Mouse (Mus musculus) forebrain, embryonic 14.5 days (tissue): Measurements from ENCODE around the gene Fut2. TPM values are rescaled to one million over a fixed set of nuclear protein-coding genes. Genes with fewer than 3 reads are reported as not detected.
A peak's percentile ranks its signal among the peaks of the same experiment; 100 is the strongest.
"Not testable (repeated sequence)": the region's sequence is repeated elsewhere in the genome, so short reads cannot be mapped to it uniquely, and the experiment has no call there.

Experiments used
- ATAC-seq: fragments of 200-750 bp; cut with Nextera tagmentation; 2 replicates; pipeline ENCODE4 v1.8.0; 2017; ENCODE audit warnings: mild to moderate bottlenecking, moderate library complexity
- DNase-seq: peaks from one replicate; pipeline ENCODE4 v3.0.0-alpha.2; 2015; ENCODE audit warnings: low spot score
- H3K27ac ChIP-seq: fragments of 300-500 bp; sonication (generic); 2 replicates; pipeline ENCODE4 v1.5.1; 2014; ENCODE audit warnings: low read depth, mild to moderate bottlenecking, control low read depth, low read length, moderate library complexity
- H3K27me3 ChIP-seq: fragments of 300-500 bp; sonication (generic); replicated peaks from 2 replicates; pipeline ENCODE4 v1.6.1; 2014; ENCODE audit warnings: low read length, control low read depth, mixed read lengths; ENCODE audit not compliant: control insufficient read depth, insufficient read depth
- H3K36me3 ChIP-seq: fragments of 300-500 bp; sonication (generic); 2 replicates; pipeline ENCODE4 v1.6.1; 2014; ENCODE audit warnings: low read length, control low read depth; ENCODE audit not compliant: control insufficient read depth, insufficient read depth
- H3K4me1 ChIP-seq: fragments of 300-500 bp; sonication (generic); 2 replicates; pipeline ENCODE4 v1.6.1; 2014; ENCODE audit warnings: antibody characterized with exemption, low read length, control low read depth; ENCODE audit not compliant: control insufficient read depth, insufficient read depth
- H3K4me2 ChIP-seq: fragments of 300-500 bp; sonication (generic); 2 replicates; pipeline ENCODE4 v1.6.1; 2014; ENCODE audit warnings: mild to moderate bottlenecking, control low read depth, low read length
- H3K4me3 ChIP-seq: fragments of 300-500 bp; sonication (generic); 2 replicates; pipeline ENCODE4 v1.5.1; 2014; ENCODE audit warnings: low read depth, low read length, control low read depth
- H3K9ac ChIP-seq: fragments of 300-500 bp; sonication (generic); 2 replicates; pipeline ENCODE4 v1.6.1; 2014; ENCODE audit warnings: mild to moderate bottlenecking, low read length, control low read depth, moderate library complexity
- H3K9me3 ChIP-seq: fragments of 300-500 bp; sonication (generic); replicated peaks from 2 replicates; pipeline ENCODE4 v1.6.1; 2016; ENCODE audit warnings: low read length, control low read depth, mixed read lengths; ENCODE audit not compliant: control insufficient read depth
- WGBS: fragments of 180-500 bp; shearing (Covaris S2); extraction: QIAGEN DNeasy Blood & Tissue Kit; methylation state at CpG from one replicate; pipeline ENCODE4 v1.1.7; 2014; 5-methylcytosine and 5-hydroxymethylcytosine counted together
- polyA plus RNA-seq: library from polyadenylated mRNA; unstranded; fragments of >200 nt; fragmentation: Nextera tagmentation; extraction: Ambion mirVana; gene quantifications from 2 replicates; pipeline ENCODE4 v1.2.1, GENCODE M21; 2014

The Fut2 gene
- polyA plus RNA-seq, 1 experiment from 2014 or later, result 0.11 TPM

GRCm38 (mm10) chr7:45661702-45662101 lies 4.5 kb downstream of the Fut2 start:
- H3K9me3 ChIP-seq, H3K4me3 ChIP-seq, H3K27me3 ChIP-seq, DNase-seq, H3K36me3 ChIP-seq, H3K27ac ChIP-seq, H3K4me1 ChIP-seq, H3K4me2 ChIP-seq, ATAC-seq, H3K9ac ChIP-seq: not testable (repeated sequence)
- 86% methylated on average over 6 of the region's 6 CpGs for WGBS

- WGBS, result 82% methylated on average over 11 of the region's 11 CpGs
- ATAC-seq (no peak), DNase-seq (no peak)
- Histone ChIP-seq H3K9ac (no peak overlapping the region), H3K27me3 (no peaks in the 10 kb centered on the region), H3K4me3 (no peak overlapping the region), H3K9me3 (no peaks in the 10 kb centered on the region), H3K4me2 (no peak overlapping the region), H3K27ac (no peak overlapping the region), H3K4me1 (no peaks in the 10 kb centered on the region), H3K36me3 (no peaks in the 10 kb centered on the region)
Measured at GRCm38 (mm10) chr7:45660746-45661478, 5.3 kb downstream of the Fut2 start.

GRCm38 (mm10) chr7:45654424-45655047 lies 11.7 kb downstream of the Fut2 start:
- Histone ChIP-seq H3K4me2 (peak overlapping the region; percentile 33), H3K9me3 (no peaks in the 10 kb centered on the region), H3K4me1 (peaks cover 4% of the 10 kb centered on the region; the same call in 1 of the 2 replicates), H3K27me3 (no peaks in the 10 kb centered on the region), H3K27ac (no peak overlapping the region), H3K9ac (no peak overlapping the region), H3K36me3 (no peaks in the 10 kb centered on the region), H3K4me3 (no peak overlapping the region)
- WGBS, result 25% methylated on average over 15 of the region's 17 CpGs
- DNase-seq (peak; percentile 38), ATAC-seq (peak; percentile 44; the same call in 1 of the 2 replicates)

DNA sequence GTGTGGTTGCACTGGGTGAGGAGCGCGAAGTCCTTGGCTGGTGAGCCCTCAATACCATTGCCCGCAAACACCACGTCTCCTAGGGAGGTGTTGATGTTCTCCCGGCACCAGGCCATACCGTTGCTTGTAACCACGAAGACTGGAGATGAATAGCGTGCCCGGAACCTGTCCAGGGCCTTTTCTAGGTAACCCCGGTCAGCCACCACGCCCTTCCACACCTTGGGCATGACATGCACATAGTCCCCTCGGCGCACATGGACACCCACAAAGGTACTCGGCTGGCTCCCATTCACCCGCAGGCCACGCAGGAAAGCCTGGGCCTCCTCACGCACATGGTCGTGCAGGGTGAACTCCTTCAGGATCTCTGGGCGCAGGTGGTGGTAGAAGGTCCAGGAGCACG lies 15.7 kb downstream of the Fut2 start:
- H3K27me3 ChIP-seq, H3K36me3 ChIP-seq, H3K9ac ChIP-seq, H3K4me3 ChIP-seq, H3K27ac ChIP-seq, ATAC-seq, DNase-seq, H3K4me2 ChIP-seq, H3K4me1 ChIP-seq, H3K9me3 ChIP-seq: not testable (repeated sequence)
- WGBS, result 95% methylated on average over 19 of the region's 20 CpGs

DNA sequence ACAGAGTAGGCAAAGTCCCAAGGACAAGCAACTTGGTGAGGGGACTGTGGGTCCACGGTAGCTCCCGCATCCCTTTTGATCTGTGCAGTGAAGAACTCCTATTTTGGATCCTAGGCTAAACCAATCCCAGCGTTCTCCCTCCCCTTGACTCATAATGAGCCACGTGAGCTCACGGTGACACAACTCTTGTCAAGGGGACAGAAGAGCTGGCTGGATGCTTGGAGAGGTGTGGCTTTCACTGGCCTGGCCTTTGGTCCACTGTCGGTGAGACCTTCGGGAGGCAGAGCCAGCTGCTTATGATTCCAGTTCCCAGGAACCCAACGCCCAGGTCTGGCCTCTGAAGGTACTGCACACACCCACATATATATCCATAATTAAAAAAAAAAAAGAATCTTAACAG lies 16.8 kb downstream of the Fut2 start:
- no peaks in the 10 kb centered on the region; the same call in 1 of the 2 replicates for H3K4me1 ChIP-seq
- no peak overlapping the region for H3K9ac ChIP-seq
- no peaks in the 10 kb centered on the region for H3K36me3 ChIP-seq
- 87% methylated on average over 8 of the region's 8 CpGs for WGBS
- DNase-seq, result no peak
- no peak for ATAC-seq
- H3K4me2 ChIP-seq, result no peak overlapping the region
- H3K4me3 ChIP-seq, result no peak overlapping the region
- H3K9me3 ChIP-seq, result no peaks in the 10 kb centered on the region
- no peak overlapping the region for H3K27ac ChIP-seq
- H3K27me3 ChIP-seq, result no peaks in the 10 kb centered on the region

DNA sequence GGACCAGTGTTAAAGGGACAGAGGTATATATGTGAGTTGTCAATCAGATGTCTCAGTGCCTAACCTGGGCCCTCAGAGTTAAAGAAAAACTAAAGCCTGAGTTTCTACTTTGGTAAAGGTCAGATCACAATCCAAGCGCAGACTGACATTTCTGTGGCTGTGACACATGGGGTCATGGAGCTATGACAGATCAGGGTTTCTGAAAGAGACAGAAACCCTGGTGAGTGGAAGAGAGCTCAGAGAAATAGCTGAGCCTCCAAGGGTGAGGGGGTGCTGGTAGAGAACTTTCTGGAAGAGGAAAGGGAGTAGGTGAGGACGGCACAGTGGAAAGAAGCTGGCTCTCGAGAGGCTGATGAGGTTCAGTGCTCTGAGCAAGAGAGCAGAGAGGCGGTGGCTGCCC lies 19.5 kb downstream of the Fut2 start:
- ATAC-seq, result no peak
- no peak overlapping the region for H3K9ac ChIP-seq

GRCm38 (mm10) chr7:45645591-45645971 lies 20.6 kb downstream of the Fut2 start:
- Histone ChIP-seq H3K27ac (no peak overlapping the region), H3K9ac (no peak overlapping the region), H3K36me3 (no peaks in the 10 kb centered on the region), H3K4me1 (peaks cover 11% of the 10 kb centered on the region), H3K27me3 (no peaks in the 10 kb centered on the region), H3K4me2 (no peak overlapping the region), H3K9me3 (no peaks in the 10 kb centered on the region), H3K4me3 (no peak overlapping the region)
- DNase-seq (no peak), ATAC-seq (no peak)
- whole genome bisulfite sequencing, result 89% methylated on average over 7 of the region's 7 CpGs

More for the DNA sequence above, 19.5 kb downstream of the Fut2 start:
- no peaks in the 10 kb centered on the region for H3K27me3 ChIP-seq
- no peak overlapping the region for H3K4me2 ChIP-seq
- no peaks in the 10 kb centered on the region for H3K9me3 ChIP-seq
- no peak for DNase-seq
- H3K4me1 ChIP-seq, result peaks cover 11% of the 10 kb centered on the region
- no peak overlapping the region for H3K4me3 ChIP-seq
- no peak overlapping the region for H3K27ac ChIP-seq
- H3K36me3 ChIP-seq, result no peaks in the 10 kb centered on the region
- 75% methylated on average over 4 of the region's 4 CpGs for WGBS

- peak overlapping the region; percentile 86 for H3K4me2 ChIP-seq
- DNase-seq, result no peak
- H3K36me3 ChIP-seq, result no peaks in the 10 kb centered on the region
- peaks cover 11% of the 10 kb centered on the region for H3K4me1 ChIP-seq
- H3K9me3 ChIP-seq, result no peaks in the 10 kb centered on the region
- peak overlapping the region; percentile 49; the same call in 1 of the 2 replicates for H3K9ac ChIP-seq
- no peaks in the 10 kb centered on the region for H3K27me3 ChIP-seq
- no peak overlapping the region for H3K4me3 ChIP-seq
- no peak for ATAC-seq
- no peak overlapping the region for H3K27ac ChIP-seq
- 62% methylated on average over 6 of the region's 6 CpGs for WGBS
Measured at GRCm38 (mm10) chr7:45644872-45645590, 21.2 kb downstream of the Fut2 start.
